Mouse (Mus musculus) kidney, adult 8-10 months (tissue): ENCODE data around the gene Olfr340.
"Not testable (repeated sequence)": the region's sequence is repeated elsewhere in the genome, so short reads cannot be mapped to it uniquely, and the experiment has no call there.

ENCODE experiments used
- DNase-seq, 2 experiments: peaks; one replicate each; pipeline ENCODE4 v3.0.0; 2022

Olfr340 gene

DNA sequence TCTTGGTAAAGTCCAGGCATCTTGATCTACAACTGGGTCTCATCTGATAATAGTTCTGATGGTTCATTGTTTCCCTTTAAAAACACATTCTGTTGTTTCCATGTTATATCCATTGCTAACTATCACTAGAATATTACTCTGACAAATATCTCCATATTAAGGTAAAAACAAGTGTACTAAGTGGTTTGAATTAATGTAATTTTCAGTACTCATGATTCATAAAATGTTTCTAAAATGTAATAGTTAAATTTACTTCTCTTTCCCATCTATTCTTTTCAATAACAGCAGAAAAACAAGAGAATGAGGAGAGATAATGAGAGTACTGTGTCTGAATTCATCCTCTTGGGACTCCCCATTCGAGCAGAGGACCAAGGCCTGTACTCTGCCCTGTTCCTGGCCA is at the start of gene Olfr340:
Gene Olfr340 (plus strand): TSS at position 301 of the 400 bp plus-strand sequence.
- DNase-seq, result no peak

DNA sequence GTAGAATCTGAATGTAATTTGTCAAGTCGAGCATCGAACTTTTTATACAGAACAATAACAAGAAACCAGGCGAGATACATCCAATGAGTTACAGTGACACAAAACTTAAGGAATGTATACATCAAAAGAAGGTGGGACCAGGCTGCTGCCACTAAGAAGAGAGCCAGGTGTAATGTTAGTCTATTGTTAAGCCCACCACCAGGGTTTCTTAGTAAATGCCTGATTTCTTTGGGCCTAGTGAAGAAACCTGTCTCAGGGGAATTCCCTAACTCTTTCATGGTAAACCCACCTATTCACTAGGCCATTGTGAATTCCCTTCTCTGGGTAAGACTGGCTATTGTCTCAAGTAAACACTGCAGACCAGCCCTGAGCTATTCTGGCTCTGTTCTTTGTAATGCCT is 37.2 kb upstream of the Olfr340 start:
- not testable (repeated sequence) for DNase-seq

DNA sequence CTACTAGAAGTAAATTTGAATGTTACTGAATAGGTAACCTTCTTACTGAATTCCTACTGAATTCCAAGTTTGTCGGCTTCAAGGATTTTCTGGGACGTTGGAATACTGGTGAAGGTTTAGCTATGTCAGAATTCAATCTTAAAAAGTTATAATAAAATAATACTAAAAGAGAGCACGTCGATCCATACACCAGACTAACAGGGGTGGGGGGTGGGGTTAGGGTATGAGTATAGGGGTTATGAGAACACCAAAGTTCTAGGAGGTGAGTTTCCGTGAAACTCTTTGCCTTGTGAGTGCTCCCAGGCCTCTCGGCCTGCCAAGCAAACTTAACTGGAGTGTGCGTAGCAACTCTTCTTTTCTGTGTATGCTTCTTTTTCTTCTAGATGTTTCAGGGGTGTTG is 36.8 kb upstream of the Olfr340 start:
- DNase-seq, result not testable (repeated sequence)

DNA sequence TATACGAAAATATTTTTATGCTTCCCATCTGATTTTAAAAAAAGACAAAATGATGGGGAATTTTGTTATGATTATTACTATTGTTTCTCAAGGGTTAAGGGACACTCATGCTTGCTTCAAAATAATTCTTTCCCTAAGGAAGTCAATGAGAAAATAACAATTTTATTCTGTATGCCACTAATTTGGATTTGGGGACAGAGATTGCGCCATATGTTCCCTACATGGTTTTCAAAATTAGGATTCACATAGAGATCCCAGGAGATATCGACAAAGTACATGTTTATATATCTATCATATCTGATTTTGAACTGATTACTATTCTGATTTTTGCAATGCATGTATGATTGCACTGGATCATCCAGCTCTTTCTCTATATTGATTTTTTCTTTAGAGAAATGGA is 33.7 kb upstream of the Olfr340 start, which contains the start of gene Olfr339:
Gene Olfr339 (plus strand): TSS at position 301 of the 400 bp plus-strand sequence.
- no peak for DNase-seq

DNA sequence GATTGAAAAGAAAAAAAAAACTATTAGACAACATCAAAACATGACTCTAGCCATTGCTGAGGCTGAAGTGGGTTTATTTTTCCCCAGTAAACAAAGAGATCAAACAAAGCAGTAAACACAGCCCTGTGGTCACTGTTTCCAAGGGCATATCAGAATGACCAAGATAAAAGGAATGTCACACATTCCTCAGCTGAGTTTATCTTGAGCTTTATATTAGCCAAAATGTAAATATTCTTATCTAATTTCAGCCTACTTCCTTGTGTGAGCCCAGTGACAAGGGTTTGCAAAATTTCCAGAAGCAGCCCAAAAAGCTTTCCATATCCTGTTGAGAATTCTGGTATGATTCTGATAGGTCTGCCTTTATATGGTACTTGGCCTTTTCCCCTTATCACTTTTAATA is 21.2 kb downstream of the Olfr340 start:
- DNase-seq, result no peak

DNA sequence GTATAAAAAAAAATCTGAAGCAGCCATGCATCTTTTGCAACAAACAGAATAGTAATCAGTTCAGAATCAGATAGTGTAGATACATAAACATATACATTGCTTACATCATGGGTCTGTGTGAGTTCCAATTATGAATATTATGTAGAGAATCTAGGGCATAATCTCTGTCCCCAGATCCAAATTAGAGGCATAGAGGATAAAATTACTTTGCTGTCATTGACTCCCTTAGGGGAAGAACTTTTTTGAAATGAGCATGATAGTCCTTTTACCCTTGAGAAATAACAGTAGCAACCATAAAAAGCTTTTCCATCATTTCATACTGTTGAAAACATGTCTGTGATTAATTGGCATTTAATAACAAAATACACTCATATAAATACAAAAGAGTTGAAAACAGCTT is 30.0 kb downstream of the Olfr340 start, which contains the start of gene Olfr341:
Gene Olfr341 (minus strand): TSS at position 101 of the 400 bp plus-strand sequence.
- no peak for DNase-seq
